Mouse (Mus musculus): ENCODE data around the gene Tceanc.
A peak's percentile ranks its signal among the peaks of the same experiment; 100 is the strongest.
"Not testable (repeated sequence)": the region's sequence is repeated elsewhere in the genome, so short reads cannot be mapped to it uniquely, and the experiment has no call there.

Tceanc gene

GRCm38 (mm10) chrX:166518345-166518744 is at the start of gene Tceanc:
Gene Tceanc (minus strand): TSS chrX:166518567.
- peak; percentile 21 for DNase-seq (ENCODE audit: low read depth)

GRCm38 (mm10) chrX:166565983-166566382 is 47.6 kb upstream of the Tceanc start:
- no peak for DNase-seq (ENCODE audit: low read depth)

- no peak for DNase-seq (ENCODE audit: low read depth)
Measured at GRCm38 (mm10) chrX:166565401-166565800, 47.0 kb upstream of the Tceanc start.

- no peak for DNase-seq (ENCODE audit: low read depth)
Measured at GRCm38 (mm10) chrX:166564900-166565299, 46.5 kb upstream of the Tceanc start.

GRCm38 (mm10) chrX:166559333-166559732 is 41.0 kb upstream of the Tceanc start:
- no peak for DNase-seq (ENCODE audit: low read depth)

- no peak for DNase-seq (ENCODE audit: low read depth)
Measured at GRCm38 (mm10) chrX:166552355-166552754, 34.0 kb upstream of the Tceanc start.

- no peak for DNase-seq (ENCODE audit: low read depth)
Measured at GRCm38 (mm10) chrX:166546495-166546894, 28.1 kb upstream of the Tceanc start.

GRCm38 (mm10) chrX:166535138-166535537 is 16.8 kb upstream of the Tceanc start:
- DNase-seq (ENCODE audit: low read depth): no peak

- DNase-seq (ENCODE audit: low read depth): no peak
Measured at GRCm38 (mm10) chrX:166533432-166533831, 15.1 kb upstream of the Tceanc start.

GRCm38 (mm10) chrX:166531671-166532070 is 13.3 kb upstream of the Tceanc start:
- DNase-seq (ENCODE audit: low read depth): no peak

GRCm38 (mm10) chrX:166528126-166528525 is 9.8 kb upstream of the Tceanc start:
- DNase-seq (ENCODE audit: low read depth): no peak

GRCm38 (mm10) chrX:166525637-166526315 is 7.4 kb upstream of the Tceanc start:
- DNase-seq (ENCODE audit: low read depth): no peak

GRCm38 (mm10) chrX:166520782-166521181 is 2.4 kb upstream of the Tceanc start:
- DNase-seq (ENCODE audit: low read depth): peak; percentile 19

- no peak for DNase-seq (ENCODE audit: low read depth)
Measured at GRCm38 (mm10) chrX:166516631-166517030, 1.7 kb downstream of the Tceanc start.

GRCm38 (mm10) chrX:166515923-166516322 is 2.4 kb downstream of the Tceanc start:
- DNase-seq (ENCODE audit: low read depth): no peak

GRCm38 (mm10) chrX:166514035-166514434 is 4.3 kb downstream of the Tceanc start:
- not testable (repeated sequence) for DNase-seq (ENCODE audit: low read depth)

- no peak for DNase-seq (ENCODE audit: low read depth)
Measured at GRCm38 (mm10) chrX:166512071-166512470, 6.3 kb downstream of the Tceanc start.

- no peak for DNase-seq (ENCODE audit: low read depth)
Measured at GRCm38 (mm10) chrX:166511107-166511506, 7.3 kb downstream of the Tceanc start.

GRCm38 (mm10) chrX:166509761-166510738 is 8.3 kb downstream of the Tceanc start:
- DNase-seq (ENCODE audit: low read depth): peak; percentile 96

GRCm38 (mm10) chrX:166504421-166504820 is 13.9 kb downstream of the Tceanc start:
- DNase-seq (ENCODE audit: low read depth): no peak

GRCm38 (mm10) chrX:166499496-166500190 is 18.7 kb downstream of the Tceanc start:
- DNase-seq (ENCODE audit: low read depth): peak; percentile 51

- DNase-seq (ENCODE audit: low read depth): peak; percentile 43
Measured at GRCm38 (mm10) chrX:166497771-166498170, 20.6 kb downstream of the Tceanc start.
